Mouse (Mus musculus) cerebellum, postnatal 14 days (tissue): ENCODE results near the gene Cd3eap.
A peak's percentile ranks its signal among the peaks of the same experiment; 100 is the strongest.

Experiments used
- DNase-seq, 2 experiments: peaks; one replicate each; pipeline ENCODE4 v3.0.0; 2021; ENCODE audit warnings: mixed read lengths in 2 of 2

Cd3eap gene

GRCm38 (mm10) chr7:19359299-19359891, at the start of gene Cd3eap, which contains the start of gene Ppp1r13l:
Gene Cd3eap, minus strand, starts transcription at chr7:19359483.
Gene Ppp1r13l, plus strand, starts transcription at chr7:19359749.
- DNase-seq: peak; percentile 92

DNA sequence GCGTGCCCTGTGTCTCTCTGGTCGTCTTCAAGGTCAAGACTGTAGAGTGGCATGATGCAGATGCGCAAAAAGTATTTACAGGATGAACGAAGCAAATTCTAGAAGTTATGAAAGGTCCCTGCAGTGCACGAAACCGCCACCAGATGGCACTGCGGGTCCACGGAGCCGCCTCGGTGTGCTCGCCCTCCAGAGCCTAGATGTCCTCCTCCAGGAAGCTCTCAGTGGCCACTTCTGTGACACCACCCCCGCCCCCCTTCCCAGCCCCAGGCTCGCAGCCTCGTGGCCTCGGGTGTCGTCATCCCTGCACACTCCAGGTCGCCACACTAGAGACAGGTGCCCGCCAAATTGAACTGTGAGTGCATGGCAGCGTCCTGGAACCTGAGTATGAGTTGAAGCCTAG, 46.1 kb upstream of the Cd3eap start:
- DNase-seq: peak; percentile 89 to 93

GRCm38 (mm10) chr7:19404476-19404875, 45.2 kb upstream of the Cd3eap start, which contains the start of gene Ckm:
Gene Ckm, plus strand, starts transcription at chr7:19404776.
- DNase-seq: no peak

DNA sequence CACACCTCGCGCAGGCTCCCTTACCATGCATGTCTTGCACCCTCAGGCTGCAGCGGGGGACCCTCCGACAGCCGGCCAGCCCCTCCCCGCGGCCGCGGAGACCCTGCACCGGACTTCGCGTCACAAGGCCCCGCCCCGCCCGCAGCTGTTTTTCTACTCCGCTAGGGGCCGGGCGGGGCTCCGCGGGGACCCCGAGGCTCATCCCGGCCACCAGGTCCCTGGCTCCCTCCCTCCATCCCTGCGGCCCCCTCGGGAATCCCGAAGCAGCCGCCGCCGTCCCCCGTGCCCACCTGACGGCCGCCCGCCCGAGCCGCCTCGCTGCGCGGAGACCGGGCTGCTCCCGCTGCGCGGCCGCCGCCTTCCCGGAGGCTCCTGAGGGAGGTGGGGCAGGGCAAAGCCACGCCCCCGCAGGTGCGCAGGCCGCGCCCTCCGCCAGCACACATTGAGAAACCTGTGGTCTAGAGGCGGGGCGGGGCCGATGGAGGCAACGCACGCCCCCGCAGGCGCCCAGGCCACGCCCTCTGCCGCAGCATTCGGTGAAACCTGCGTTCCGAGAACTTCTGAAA, 44.5 kb upstream of the Cd3eap start, which contains the start of gene Klc3:
TSS of gene Klc3 (minus strand) at position 374 of the 566 bp plus-strand sequence.
- peak in 1 of 2 experiments; percentile 41 for DNase-seq

DNA sequence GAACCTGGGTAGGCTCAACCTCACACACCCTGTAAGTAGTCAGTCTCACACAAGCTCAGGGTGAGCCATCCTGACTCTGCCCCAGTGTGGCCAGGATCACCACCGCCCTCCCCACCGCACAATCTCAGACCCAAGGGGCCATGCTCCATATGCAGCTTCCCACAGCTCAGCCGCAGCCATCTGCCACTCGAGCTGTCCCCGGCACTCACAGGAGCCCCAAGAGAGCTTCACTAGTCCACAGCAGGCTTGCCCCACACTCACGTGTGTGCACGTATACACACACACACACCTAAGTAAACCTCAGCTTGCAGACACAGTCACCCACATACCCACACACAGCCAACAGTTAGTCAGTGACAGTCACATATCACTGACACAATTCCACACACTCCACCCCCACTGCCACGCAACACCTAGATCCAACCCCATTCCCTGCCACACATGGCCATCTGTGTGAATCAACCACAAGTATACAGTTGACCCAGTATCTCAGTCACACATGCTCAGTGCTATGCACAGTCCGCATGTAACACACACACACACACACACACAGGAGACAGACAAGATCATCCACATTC, 43.3 kb upstream of the Cd3eap start:
- DNase-seq: no peak

DNA sequence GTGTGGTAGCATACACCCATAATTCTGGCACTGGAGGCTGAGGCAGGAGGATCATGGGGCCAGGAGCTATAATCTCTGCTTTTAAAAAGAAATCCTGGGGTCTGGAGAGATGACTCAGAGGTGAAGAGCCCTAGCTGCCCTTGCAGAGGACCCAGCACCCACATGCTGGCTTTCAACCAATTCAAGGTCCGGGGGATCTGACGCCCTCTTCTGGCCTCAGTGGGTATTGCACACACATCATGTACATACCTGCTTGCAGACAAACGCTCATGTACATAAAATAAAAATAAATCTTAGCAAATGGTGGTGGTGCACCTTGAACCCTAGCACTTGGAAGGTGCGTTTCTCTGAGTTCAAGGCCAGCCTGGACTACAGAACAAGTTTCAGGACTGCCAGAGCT, 41.7 kb upstream of the Cd3eap start:
- DNase-seq: no peak

- no peak for DNase-seq
These were observed 40.4 kb upstream of the Cd3eap start for GRCm38 (mm10) chr7:19399496-19400280.

- no peak for DNase-seq
These were observed 35.2 kb upstream of the Cd3eap start for GRCm38 (mm10) chr7:19394484-19394883.

GRCm38 (mm10) chr7:19388699-19389413, 29.6 kb upstream of the Cd3eap start:
- DNase-seq: no peak

- no peak for DNase-seq
These were observed 24.4 kb upstream of the Cd3eap start for GRCm38 (mm10) chr7:19383708-19384107.

DNA sequence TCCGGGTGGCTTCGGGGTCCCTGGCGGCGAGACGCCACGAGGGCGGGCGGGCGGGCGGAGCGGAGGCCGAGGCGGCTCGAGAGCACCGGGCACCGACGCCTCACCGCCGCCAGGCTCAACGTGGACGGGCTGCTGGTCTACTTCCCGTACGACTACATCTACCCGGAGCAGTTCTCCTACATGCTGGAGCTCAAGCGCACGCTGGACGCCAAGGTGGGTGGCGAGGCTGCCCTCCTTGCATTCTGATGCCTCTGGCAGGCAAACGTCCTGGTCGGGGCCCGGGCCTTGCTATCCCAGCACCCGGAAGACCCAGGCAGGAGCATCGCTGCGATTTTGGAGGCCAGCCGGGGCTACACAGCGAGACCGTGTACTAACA, 22.9 kb upstream of the Cd3eap start:
- no peak for DNase-seq

DNA sequence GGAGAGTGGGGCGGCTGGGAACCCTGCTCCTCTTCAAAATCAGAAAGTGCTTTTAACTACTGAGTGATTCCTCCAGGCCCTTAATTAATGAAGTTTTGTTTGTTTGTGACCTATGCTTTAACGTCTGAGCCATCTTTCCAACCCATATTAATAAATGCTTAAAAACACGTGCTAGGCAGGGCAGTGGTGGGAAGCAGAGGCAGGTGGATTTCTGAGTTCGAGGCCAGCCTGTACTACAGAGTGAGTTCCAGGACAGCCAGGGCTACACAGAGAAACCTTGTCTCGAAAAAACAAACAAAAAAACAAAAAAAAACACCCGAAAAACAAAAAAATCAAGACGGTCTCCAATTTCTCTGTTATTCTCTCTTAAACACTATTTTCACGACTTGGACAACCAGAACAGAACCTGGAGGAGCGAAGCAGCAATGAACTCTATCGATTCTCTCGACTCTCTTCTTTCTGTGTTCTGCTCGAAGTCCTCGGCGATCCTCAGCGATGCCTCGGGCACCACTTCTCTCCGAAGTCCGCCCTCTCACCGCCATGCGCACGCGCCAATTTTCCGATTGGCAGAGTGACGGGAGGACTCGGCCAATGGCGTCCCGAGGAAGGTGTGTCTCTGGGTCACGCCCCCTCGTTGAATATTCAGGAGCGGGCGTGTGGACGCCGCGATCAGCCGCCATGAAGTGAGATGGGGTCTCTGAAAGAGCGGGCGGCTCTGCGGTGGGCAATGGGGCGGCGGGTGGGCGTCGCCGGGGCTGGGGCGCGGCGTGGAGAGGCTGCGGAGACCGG, 22.3 kb upstream of the Cd3eap start, which contains the start of gene Ercc2:
TSS of gene Ercc2 (plus strand) at position 634 of the 789 bp plus-strand sequence.
- peak; percentile 99 for DNase-seq

GRCm38 (mm10) chr7:19378049-19378448, 18.8 kb upstream of the Cd3eap start:
- no peak for DNase-seq

DNA sequence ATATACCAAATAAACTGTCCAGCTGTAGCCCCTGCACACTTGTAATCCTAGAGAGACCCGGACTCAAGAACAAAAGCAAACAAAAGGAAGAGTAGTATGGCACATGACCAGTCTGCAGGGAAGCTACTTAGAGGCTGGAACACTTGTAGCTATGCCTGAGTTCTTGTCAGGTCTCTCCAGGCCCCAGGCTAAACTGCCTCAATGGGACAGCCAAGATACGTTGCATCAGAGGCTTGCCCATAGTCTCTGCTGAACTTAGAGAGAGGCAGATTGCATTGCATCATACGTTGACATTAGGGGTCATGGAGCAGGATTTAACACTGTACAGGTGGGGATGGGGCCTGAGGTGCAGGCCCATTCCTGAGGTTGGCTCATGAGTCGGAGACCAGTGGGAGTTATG, 16.7 kb upstream of the Cd3eap start:
- DNase-seq: no peak

DNA sequence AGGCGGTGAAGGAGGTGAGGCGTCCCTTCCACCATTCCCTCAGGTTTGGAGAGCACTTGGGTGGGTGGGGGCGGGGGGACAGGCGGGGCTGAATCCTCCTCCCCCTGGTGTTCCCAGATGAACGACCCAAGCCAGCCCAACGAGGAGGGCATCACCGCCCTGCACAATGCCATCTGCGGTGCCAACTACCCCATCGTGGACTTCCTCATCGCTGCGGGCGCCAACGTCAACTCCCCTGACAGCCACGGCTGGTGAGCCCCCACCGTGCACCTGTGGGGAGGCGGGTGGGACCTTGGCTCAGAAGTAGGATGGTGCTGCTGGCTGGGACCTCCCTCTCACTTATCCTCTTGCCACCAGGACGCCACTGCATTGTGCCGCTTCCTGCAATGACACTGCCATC, 16.1 kb upstream of the Cd3eap start:
- no peak for DNase-seq

DNA sequence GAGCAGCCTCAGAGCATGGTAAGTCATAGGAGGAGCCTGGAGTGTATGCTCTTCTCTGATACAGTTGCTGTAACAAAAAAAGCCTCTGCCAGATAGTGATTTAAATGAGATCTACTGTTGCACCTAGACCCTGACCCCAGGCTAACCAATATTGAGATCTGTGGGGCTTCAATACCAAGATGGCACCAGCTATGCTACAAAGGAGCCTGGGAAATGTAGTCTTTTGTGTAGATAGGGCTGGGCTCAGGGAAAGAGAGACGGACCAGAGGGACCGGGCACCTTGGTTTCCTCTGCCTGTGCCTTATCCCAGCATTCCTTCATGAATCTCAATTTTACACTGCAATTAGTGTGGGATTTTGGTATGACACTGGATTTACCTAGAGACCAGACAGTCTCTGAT, 14.1 kb upstream of the Cd3eap start:
- DNase-seq: no peak

- DNase-seq: peak; percentile 82 to 86
These were observed 10.6 kb upstream of the Cd3eap start for GRCm38 (mm10) chr7:19369823-19370425.

DNA sequence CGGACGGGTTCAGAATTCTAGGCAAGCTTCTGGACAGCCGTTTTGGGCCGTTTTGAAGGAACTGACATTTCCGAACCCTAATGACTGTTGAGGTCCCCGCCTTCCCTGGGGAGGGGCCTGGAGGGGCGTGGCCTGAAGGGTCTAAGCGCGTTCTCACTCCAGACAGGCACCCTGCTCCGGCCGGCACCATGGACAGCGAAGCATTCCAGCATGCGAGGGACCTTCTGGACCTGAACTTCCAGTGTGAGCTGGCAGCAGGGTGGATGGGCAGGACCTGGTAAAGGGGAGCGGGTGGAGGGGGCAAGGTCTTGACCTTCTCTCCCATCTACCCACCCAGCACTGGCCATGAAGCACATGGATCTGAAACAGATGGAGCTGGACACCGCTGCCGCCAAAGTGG, 9.1 kb upstream of the Cd3eap start:
- no peak for DNase-seq

DNA sequence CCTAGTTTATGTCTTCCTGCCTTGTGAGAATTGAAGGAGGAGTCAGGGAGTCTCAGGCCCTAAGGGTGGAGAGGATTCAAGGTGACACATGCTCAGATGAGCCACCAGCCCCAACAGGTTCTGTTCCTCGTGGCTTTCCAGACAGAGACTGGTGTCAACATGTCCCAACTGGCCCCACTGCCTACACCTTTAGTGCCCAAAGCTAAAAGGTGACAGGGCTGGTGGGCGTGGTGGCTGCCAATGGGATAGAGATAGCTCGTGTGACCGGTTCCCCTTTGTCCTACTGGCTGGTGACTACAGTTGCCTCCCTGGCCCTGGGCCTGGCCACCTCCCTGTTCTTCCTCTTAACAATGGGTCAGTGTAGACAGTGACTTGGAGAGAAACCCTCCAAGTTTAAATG, 6.1 kb upstream of the Cd3eap start:
- no peak for DNase-seq

- DNase-seq: peak; percentile 71 to 78
These were observed 4.6 kb upstream of the Cd3eap start for GRCm38 (mm10) chr7:19363881-19364280.

- no peak for DNase-seq
These were observed 3.0 kb upstream of the Cd3eap start for GRCm38 (mm10) chr7:19362276-19362675.

- DNase-seq: peak; percentile 69 to 79
These were observed 2.4 kb upstream of the Cd3eap start for GRCm38 (mm10) chr7:19361720-19362119.
